Mouse (Mus musculus): ENCODE measurements around the gene Ppil3.

GRCm38 (mm10) chr1:58448396-58448795 lies 3.1 kb upstream of the Ppil3 start:
- no peak for TF ChIP-seq CTCF (IDR thresholded peaks at IDR 0.05; ENCODE audit: borderline replicate concordance, insufficient read depth, low read length)
- TF ChIP-seq POLR2A (IDR thresholded peaks at IDR 0.05; ENCODE audit: low read depth, low read length): no peak

Data from embryonic fibroblast, embryonic 13.5 days (primary cell).